Mouse (Mus musculus) liver, postnatal 0 days (tissue): ENCODE measurements at regions not wholly inside any gene's neighbourhood (a gene's known extent, or its start where the extent isn't known, plus 50 kb on each side); places are given as distances from the start of the nearest gene placed in this dataset.

Source experiments
- CTCF ChIP-seq: sonication (generic); IDR thresholded peaks from 2 replicates; pipeline ENCODE4 v1.5.1; 2016; ENCODE audit warnings: antibody characterized with exemption, low read depth
- EP300 ChIP-seq: IDR thresholded peaks from 2 replicates; pipeline ENCODE4 v1.6.1; 2016; ENCODE audit warnings: antibody characterized with exemption, low read depth, mild to moderate bottlenecking

GRCm38 (mm10) chr12:25795092-25795491, 620.0 kb downstream of the Rnf144a start:
- TF ChIP-seq CTCF = no peak
- no peak for TF ChIP-seq EP300
